Mouse (Mus musculus): ENCODE results near the gene Tcte1.

The Tcte1 gene

DNA sequence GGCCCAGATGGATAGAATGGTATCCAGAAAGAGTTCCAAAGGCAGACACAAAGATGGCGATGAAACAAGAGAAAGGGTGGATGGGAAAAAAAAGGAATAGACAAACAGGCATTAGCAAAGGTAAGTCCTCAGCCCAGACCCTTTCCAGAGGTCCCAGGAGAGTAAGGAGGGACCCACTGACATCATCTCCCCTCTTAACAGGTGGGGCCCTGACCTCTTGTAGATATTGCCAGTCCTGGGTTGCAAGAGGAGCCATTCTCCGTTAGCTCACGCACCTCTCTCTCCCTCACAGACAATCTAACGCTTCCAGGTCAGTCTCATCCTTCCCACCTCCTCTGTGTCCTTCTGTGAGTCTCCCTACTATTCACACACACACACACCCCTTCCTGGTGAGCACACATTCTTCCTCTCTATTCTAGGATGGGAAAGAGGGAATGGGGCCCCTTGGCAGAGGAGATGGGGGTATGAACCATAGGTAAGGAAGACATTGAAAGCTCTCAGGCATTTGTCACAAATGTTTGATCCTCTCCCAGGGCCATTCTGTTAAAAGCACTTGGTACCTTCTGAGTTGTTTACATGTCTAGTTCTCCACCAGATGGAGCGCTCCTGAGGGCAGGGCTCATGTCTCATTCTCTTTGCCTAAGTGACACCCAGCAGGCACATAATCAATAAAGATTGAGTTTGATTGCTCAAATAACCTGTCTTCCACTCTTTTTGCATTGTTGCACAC is 24.4 kb downstream of the Tcte1 start:
- DNase-seq (ENCODE audit: low spot score in 2 of 2), result no peak

DNA sequence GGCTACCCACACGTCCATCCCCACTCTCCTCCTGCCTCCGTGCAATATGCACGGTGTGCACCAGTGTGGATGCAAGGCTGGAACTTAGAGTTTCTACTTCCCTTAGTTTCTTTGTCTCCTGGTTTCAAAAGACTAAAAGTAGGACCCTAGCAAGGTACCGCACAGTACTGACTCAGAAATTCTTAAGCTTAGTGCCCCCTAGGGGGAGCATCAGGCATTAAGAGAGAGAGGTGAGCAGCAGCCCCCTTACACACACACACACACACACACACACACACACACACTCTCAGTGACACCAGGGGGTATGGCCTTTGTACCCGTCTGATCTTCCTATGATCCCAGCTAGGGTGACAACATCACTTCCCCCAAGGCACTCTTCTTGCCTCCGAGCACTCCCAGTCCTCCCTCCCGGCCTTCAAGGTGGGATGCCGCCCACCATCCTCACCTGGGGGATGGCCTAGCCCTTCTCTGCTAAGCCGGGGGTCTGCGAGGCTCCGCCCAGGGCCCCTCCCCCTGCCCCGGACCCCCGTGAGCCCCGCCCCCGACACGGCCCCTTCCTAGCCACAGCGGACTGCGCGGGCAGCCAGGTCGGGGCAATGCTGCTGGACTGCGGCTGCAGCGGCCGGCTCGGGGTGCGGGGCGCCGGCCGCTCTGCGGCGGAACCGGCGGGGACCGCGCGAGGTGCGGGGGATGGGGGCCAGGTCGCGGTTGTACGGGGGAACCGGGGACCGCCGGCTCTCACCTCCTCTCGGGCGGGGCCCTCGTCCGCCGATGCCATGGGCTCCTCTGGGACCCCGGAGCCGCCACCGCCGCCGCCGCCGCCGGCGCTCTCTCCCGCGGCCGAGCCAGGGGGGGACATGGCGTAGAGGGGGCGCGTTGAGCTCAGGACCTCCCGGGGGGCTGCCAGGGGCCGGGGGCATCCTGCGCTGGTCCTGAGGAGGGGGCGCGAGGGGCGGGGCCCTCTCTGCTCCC is 25.6 kb downstream of the Tcte1 start:
- DNase-seq (ENCODE audit: low spot score in 2 of 2), result no peak

DNA sequence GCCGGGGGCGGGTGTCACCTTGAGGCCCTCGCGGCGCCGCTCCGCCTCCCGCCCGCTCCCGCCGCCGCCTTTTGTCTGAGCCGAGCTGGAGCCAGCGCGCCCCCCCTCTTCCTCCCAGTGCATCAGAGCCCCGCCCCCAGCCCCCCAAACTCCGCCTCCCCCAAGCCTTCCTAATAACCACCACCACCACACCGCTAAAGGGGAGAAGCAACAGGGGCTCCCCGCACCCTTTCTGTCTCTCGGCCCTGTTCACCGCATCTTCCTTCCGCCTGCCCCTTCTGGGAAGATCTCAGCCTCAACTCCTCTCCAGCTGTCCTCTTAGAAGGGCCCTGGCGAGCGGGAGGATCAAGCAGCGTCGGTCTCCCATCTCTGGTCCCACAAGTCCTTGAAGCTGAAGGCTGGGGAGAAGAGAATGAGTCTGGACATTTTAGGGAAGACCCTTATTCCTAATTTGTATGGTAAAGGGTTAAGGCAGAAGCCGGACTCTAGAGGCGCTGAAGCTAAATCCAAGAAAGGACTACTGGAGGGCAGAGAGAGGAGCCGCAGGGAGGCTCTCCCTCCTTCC is 26.5 kb downstream of the Tcte1 start, which contains the start of gene Tmem151b:
Gene Tmem151b (minus strand): TSS at position 61 of the 565 bp plus-strand sequence.
- DNase-seq (ENCODE audit: low spot score in 2 of 2), result no peak

DNA sequence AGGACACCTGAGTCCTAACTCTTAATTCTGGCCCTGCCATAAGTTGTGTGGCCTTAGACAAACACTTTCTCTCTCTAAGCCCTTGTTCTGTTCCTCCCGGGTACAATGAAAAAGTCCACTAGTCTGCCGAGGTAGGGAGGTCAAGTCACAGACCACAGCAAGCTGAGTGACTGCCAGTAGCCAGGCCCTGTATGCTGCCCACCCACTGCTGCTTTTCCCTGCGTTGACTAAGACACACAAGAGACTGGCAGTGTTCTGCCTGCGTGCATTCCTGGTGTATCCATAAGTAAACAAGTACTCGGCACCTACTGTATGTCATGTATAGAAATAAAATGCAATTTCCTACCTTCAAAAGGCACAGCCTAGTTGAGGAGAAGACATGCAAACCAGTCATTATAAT is 27.0 kb downstream of the Tcte1 start:
- no peak for DNase-seq (ENCODE audit: low spot score in 2 of 2)

DNA sequence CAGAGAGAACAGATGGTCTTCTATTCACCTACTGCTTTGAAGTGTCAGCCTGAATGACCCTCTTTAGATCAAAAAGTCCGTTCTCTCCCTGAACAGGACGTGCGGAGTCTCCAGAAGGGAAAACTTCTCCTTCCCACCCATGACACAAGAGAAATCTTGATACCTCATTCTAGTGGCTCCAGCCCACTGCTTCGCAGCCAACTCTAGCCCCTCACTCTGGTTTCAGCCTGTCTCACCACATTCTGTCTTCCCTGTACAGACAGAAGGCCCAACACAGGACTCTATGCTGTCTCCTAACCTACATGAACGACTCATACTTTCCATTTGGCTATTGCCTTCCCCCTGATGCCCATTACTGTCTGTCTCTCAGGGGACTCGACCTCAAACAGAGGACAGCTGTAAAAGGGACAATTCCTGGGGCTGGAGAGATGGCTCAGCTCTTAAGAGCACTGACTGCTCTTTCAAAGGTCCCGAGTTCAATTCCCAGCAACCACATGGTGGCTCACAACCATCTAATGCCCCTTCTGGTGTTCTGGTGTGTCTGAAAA is 28.1 kb downstream of the Tcte1 start:
- DNase-seq (ENCODE audit: low spot score in 2 of 2), result no peak

DNA sequence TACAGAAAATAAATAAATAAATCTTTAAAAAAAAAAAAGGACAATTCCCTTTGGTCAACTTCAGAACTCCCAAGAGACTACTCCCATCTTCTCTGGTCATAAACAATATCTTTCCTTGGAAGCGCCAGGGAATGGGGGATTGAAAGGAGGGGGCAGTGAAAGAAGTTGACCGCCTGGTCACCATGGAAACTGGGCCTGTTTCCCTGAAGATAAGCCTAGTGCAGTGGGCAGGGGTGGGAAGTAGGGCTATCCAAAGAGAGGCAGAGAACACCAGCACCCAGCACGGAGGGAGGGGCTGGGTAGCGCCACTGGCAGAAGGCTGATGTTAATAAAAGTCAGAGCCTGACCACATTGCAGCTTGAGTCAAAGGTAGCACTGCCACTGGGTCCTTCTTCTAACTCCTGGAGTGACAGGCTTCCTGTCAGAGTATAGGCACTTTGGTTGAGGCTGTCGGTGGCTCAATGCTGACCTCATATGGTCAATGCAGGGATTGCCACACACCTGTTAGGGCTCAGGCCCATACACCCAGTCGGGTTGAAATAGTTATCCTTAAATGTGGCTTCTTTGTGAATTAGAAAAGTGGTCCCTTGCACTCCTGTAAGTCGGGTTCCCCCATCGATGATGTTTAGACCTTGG is 28.7 kb downstream of the Tcte1 start:
- DNase-seq (ENCODE audit: low spot score in 2 of 2), result peak in 1 of 2 experiments; percentile 60

DNA sequence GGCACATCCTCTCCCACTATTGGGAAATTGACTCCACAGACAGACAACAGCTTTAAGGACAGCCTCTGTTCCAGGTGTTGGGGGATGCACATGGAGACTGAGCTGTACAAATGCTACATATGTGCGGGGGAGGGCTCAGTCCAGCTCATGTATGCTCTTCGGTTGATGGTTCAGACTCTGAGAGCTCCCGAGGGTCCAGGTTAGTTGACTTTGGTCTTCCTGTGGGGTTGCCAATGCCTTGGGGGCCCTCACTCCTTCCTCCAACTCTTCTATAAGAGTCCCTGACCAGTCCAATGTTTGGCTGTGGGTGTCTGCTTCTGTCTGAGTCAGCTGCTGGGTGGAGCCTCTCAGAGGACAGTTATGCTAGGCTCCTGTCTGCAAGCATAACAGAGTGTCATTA is 29.8 kb downstream of the Tcte1 start:
- no peak for DNase-seq (ENCODE audit: low spot score in 2 of 2)

DNA sequence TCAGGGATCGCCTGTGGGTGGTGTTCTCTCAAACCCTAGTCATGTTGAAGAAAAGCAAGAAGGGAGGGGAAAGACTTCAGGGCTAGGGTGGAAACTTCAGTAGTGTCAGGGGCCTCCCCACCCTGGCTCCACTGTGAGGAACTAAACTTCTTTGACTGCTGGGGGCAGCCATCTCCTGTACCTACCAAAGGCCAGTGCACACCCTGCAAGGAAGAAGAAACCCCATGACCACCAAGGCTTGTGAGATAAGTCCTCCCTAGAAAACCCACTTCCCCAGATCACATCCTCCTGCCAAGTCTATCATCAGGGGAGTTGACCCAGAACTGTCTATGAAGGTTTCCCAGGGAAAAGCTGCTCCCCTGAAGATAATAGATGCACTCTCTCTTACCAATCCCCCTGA is 31.2 kb downstream of the Tcte1 start:
- no peak for DNase-seq (ENCODE audit: low spot score in 2 of 2)

DNA sequence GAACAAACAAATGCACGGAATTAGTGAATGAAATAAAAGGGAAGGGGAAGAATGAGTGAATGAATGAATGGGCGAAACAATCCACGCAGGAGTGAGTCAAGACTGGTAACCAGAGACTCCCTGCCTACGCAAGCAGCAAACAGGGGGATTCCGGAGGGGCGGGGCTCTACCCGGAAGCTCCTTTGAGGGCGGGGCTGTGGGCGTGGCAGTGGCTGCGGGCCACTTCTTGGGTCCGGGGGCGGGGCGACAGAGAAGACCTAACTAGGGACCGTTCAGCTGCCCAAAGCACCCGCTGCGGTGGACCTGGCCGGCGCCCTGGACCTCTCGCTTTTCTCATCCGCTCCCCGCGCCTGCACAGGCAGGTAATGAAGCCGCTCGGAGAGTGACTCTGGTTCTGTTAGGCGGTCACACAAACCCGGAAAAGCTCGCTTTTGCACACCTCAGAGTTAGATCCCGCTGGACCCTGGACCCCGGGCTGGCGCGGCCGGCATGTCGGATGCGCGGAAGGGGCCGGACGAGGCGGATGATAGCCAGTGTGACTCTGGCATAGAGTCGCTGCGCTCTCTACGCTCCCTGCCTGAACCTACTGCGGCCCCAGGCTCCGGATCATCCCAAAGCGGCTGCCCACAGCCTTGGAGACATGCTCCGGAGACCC is 32.3 kb downstream of the Tcte1 start, which contains the start of gene Nfkbie:
Gene Nfkbie (plus strand): TSS at position 252 of the 655 bp plus-strand sequence.
- peak; percentile 93 to 98 for DNase-seq (ENCODE audit: low spot score in 2 of 2)

DNA sequence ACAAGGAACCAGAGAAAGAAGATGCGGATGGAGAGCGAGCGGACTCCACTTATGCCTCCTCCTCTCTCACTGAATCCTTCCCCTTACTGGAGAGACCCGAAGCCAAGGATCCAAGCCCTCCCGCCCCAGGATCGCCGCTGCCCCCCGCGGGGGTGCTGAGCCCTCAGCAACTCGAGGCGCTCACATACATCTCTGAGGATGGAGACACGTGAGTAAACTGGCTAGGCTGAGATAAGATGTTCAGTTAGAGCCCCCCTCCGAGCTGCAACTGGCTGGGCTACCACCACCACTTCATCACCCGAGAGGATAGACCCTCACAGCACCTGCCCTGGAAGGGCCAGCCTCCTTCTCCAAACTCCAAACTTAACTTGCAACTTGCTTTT is 32.9 kb downstream of the Tcte1 start:
- no peak for DNase-seq (ENCODE audit: low spot score in 2 of 2)

DNA sequence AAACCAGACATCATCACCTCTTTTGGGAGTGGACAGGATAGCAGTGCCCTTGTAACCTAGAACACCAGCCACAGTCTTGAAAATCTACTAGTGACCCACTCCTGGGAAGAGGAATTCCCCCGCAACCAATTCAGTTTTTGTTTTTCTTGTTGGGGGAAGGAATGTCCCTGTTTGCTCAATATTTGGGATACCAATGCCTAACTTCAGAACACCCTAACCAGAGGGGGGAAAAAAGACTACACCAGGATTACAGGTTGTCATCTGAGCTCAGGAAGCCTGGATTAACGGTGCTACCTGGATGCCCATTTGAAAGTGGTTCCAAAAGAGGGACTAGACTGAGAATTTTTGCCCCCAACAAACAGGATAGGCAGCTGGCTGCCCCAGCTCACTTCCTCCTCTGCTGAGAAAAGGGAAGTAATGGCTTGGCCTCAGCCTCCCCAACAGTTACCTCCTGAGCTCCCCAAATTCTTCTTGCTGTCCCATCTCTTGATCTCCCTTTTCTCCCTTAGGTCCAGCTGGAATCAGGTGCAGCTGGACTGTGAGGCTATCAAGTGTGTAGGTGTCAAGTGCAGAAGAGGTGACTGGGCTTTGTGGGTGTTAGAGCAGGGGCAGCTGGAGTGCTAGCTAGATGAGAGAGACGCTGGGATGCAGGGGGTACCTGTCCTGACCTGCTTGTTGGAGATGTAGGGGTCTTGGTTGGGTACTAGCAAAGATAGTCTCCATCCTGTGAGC is 33.4 kb downstream of the Tcte1 start:
- no peak for DNase-seq (ENCODE audit: low spot score in 2 of 2)

DNA sequence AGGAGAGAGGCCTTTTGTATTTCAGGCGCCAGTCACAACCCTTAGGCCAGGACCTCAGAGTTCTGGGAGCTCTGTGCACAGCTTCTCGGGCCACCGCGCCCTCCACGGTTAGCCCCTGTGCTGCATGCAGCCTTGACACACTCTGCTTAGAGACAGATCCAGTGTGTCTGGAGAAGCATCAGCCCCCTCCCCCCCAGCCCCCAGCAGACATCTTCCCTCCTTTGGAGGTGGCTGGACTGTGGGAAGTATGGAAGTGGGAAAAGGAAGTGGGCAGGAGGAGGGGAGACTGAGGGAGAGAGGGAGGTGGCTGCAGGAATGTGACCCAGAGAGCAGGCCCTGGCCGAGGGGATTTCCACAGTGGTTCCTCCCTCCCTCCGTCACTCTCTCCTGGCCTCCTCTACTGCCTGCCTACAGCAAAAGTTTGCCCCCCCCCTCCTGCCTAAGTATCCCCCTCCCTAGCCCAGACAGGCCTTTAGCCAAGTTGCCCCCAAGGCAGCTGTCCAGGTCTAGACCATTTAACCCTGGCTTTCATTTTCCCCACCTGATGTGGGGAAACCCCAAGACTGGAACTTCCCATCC is 34.1 kb downstream of the Tcte1 start:
- DNase-seq (ENCODE audit: low spot score in 2 of 2), result no peak

DNA sequence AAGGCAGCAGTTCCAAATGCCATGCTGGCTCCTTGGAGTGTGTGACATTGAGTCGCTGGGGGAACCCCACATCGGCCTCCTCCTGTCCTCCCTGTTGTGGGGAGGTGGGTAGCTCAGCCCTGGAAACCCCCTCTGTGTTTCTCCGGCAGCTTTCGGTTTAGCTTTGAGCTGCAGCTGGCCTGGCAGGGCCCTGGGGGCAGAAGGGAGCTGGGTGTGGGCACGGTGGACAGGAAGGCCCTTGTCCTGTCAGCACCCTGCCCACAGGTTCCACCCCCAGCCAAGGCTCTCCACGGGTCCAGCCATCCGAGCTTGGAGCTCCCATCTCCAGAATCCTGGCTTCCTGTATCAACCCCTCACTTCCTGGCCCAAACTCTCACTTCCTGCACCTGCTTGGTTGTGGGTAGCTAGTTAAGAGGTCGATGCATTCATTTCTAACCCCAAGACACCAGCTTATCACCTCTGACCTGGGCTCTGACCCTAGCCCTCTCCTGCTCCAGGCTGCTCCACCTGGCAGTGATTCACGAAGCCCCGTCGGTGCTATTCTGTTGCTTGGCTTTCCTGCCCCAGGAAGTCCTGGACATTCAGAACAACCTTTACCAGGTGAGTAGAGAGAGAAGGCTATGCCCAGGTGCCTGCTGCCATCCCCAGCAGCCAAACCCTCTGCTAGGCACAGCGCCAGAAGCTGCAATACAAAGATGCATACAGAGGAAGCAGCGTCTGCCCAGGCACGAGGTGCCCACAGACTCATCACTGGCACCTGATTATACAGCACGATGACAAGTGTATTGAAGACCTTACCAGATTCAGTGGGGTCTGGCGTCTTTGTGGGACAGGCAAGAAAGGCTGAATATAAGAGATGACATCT is 35.0 kb downstream of the Tcte1 start:
- no peak for DNase-seq (ENCODE audit: low spot score in 2 of 2)

DNA sequence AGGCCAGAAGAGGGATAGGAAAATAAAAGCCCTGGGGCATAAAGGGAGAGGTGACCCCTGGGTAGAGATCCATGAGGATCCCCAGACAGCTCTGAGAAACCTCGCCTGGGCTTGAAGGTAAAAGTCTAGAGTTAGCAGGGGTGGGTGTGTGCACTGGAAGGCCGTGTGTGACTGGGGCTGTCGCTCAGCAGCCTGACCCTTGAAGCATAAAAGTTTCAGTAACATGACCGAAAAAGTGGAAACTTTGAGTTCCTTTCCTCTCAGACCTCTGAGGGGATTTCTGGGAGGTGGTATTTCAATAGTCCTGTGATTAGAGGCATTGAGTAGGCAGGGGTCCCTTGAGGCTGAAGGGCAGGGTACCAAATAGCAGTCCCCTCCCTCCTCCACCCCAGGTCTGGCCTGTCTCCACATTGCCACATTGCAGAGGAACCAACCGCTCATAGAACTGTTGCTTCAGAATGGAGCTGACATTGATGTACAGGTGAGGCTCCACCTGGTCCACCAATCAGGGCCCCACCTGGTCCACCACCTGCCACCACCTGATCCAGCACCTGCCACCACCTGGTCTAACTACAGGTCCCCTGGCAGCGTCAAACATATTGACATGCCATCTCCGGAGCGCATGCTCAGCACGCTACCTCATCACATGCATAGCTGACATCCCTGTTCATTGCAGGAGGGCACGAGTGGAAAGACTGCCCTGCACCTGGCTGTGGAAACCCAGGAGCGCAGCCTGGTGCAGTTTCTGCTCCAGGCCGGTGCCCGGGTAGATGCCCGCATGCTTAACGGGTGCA is 36.7 kb downstream of the Tcte1 start:
- no peak for DNase-seq (ENCODE audit: low spot score in 2 of 2)

DNA sequence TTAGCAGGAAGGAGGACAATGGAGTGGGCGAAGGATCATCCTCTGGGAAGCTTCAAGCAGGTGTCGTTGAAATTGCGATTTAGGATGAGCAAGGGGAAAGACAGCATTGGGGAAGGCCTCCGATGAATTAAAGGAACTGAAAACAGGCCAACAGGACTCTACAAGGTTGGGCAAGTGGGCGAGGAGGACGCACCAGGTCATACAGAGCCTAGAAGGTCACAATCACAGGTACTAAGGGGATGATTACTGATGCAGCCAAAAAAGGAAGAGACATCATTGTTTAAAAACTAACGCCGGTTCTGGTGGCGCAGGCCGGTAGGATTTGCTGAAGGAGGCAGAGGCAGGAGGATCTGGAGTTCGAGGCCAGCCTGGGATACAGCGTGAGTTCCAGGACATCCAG is 40.0 kb downstream of the Tcte1 start:
- no peak for DNase-seq (ENCODE audit: low spot score in 2 of 2)

DNA sequence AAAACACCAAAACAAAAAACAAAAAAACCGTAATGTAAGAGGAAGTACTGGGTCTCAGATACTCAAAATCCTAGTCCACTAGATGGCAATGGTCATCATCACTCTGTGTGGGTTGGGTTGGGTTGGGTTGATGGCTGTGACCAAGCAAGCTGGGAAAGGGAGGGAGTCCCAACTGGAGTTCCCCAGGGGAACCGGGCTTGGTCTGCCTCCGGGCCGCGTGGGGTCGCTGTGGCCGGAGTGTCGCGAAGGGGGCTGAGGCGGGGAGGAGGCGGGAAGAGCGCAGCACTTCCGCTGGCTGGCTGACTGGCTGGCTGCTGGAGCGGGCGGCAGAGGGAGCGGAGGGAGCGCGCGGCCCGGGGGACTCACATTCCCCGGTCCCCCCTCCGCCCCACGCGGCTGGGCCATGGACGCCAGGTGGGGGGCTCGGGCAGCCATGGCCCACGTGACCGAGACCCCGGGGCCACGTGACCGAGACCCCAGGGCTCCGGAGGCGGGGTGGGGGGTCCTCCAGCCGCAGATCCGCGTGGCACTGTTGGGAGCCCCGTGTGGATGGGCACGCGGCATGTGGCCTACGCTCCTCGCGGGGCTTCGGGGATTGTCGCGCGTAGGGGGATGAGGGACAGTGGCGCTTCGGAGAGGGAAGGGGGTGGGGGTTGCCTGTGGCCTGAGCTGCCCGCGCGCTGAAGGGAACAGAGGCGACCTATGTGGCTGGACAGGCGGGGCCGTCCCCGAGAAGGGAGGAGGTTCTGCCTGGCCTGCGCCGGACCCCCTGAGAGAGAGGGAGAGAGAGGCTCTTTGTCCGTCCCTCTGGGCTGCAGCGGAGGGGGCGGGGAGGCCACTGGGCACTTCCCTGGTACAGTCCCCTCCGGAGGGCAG is 40.7 kb downstream of the Tcte1 start, which contains the start of gene Slc35b2:
Gene Slc35b2 (plus strand): TSS at position 220 of the 876 bp plus-strand sequence.
- peak; percentile 86 to 90 for DNase-seq (ENCODE audit: low spot score in 2 of 2)

DNA sequence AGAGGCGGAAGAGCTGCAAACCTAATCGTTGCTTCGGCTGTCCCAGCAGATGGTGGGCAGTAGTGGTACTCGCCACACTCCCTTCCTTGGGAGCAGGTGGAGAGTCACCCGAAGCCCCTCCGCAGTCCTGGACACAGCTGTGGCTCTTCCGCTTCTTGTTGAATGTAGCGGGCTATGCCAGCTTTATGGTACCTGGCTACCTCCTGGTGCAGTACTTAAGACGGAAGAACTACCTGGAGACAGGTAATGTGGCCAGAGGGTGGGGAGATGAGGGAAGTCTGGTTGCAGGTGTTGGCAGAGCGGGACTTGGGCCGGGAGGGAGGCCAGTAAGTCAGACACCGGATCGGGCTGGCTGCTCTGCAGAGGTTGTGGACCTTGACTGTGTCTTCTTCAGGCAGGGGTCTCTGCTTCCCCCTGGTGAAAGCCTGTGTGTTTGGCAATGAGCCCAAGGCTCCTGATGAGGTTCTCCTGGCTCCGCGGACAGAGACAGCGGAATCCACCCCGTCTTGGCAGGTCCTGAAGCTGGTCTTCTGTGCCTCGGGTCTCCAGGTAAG is 41.4 kb downstream of the Tcte1 start:
- no peak for DNase-seq (ENCODE audit: low spot score in 2 of 2)

All from urinary bladder, adult 18-20 months (tissue).